Mouse (Mus musculus) kidney, embryonic 16.5 days (tissue): Measurements from ENCODE around the gene Ryr2. TPM values are rescaled to one million over a fixed set of nuclear protein-coding genes. Genes with fewer than 3 reads are reported as not detected.

Experiments used
- ATAC-seq: fragments of 200-750 bp; cut with Nextera tagmentation; 2 replicates; pipeline ENCODE4 v1.8.0; 2017; ENCODE audit warnings: moderate TSS enrichment; ENCODE audit not compliant: low FRiP score, low TSS enrichment
- H3K27ac ChIP-seq: fragments of 300-500 bp; sonication (generic); 2 replicates; pipeline ENCODE4 v1.5.1; 2014; ENCODE audit warnings: low read length
- H3K27me3 ChIP-seq: fragments of 300-500 bp; sonication (generic); 2 replicates; pipeline ENCODE4 v1.6.1; 2014; ENCODE audit warnings: low read length, control low read depth, mixed read lengths; ENCODE audit not compliant: insufficient read depth
- H3K36me3 ChIP-seq: fragments of 300-500 bp; sonication (generic); 2 replicates; pipeline ENCODE4 v1.6.1; 2014; ENCODE audit warnings: low read length, control low read depth, mixed read lengths; ENCODE audit not compliant: insufficient read depth
- H3K4me1 ChIP-seq: fragments of 300-500 bp; sonication (generic); 2 replicates; pipeline ENCODE4 v1.6.1; 2014; ENCODE audit warnings: low read length, control low read depth, mixed read lengths; ENCODE audit not compliant: insufficient read depth
- H3K4me2 ChIP-seq: fragments of 300-500 bp; sonication (generic); replicated peaks from 2 replicates; pipeline ENCODE4 v1.6.1; 2014; ENCODE audit warnings: low read depth, low read length
- H3K4me3 ChIP-seq: fragments of 300-500 bp; sonication (generic); 2 replicates; pipeline ENCODE4 v1.5.1; 2014; ENCODE audit warnings: mild to moderate bottlenecking, low read length
- H3K9ac ChIP-seq: fragments of 300-500 bp; sonication (generic); replicated peaks from 2 replicates; pipeline ENCODE4 v1.6.1; 2014; ENCODE audit warnings: low read length
- H3K9me3 ChIP-seq: fragments of 300-500 bp; sonication (generic); 2 replicates; pipeline ENCODE4 v1.6.1; 2016; ENCODE audit warnings: low read length, control low read depth
- WGBS: fragments of 180-500 bp; shearing (Covaris S2); extraction: QIAGEN DNeasy Blood & Tissue Kit; methylation state at CpG from one replicate; pipeline ENCODE4 v1.1.7; 2014; 5-methylcytosine and 5-hydroxymethylcytosine counted together
- polyA plus RNA-seq: library from polyadenylated mRNA; unstranded; fragments of >200 nt; fragmentation: Nextera tagmentation; extraction: Ambion mirVana; gene quantifications from 2 replicates; pipeline ENCODE4 v1.2.1, GENCODE M21; 2015

Gene Ryr2
- polyA plus RNA-seq, 1 experiment from 2014 or later: 0.19 TPM

DNA sequence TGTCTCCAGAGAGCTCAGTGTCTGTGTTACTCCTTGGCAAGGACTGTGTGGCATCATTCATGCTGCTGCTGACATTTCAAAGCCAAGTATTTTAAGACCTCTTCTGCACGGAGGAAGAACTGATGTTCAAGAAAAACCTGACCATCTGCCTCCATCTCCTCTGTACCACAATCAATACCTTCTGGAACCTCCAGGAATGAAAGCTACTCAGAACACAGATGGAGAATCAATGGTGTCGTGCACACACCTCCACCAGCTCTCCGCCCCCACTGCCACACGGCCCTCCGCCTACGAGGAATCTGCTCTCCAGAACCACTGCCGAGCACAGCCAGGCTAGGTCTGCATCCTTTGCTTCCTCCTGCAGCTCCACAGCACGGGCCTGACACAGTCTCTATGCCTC is 92.8 kb downstream of the Ryr2 start:
- H3K27me3 ChIP-seq: no peaks in the 10 kb centered on the region
- H3K4me1 ChIP-seq: no peaks in the 10 kb centered on the region
- no peak overlapping the region for H3K9ac ChIP-seq
- H3K36me3 ChIP-seq: no peaks in the 10 kb centered on the region
- ATAC-seq: no peak
- H3K4me2 ChIP-seq: no peak overlapping the region
- no peaks in the 10 kb centered on the region for H3K9me3 ChIP-seq
- no peak overlapping the region for H3K4me3 ChIP-seq
- WGBS: 63% methylated on average over 8 of the region's 8 CpGs
- no peak overlapping the region for H3K27ac ChIP-seq

- Histone ChIP-seq H3K27ac (no peak overlapping the region), H3K4me3 (no peak overlapping the region), H3K36me3 (no peaks in the 10 kb centered on the region), H3K4me1 (no peaks in the 10 kb centered on the region), H3K27me3 (no peaks in the 10 kb centered on the region), H3K4me2 (no peak overlapping the region), H3K9ac (no peak overlapping the region), H3K9me3 (no peaks in the 10 kb centered on the region)
- ATAC-seq: no peak
- WGBS: 83% methylated on average over 6 of the region's 6 CpGs
These were observed 97.6 kb downstream of the Ryr2 start for GRCm38 (mm10) chr13:12008995-12009689.

GRCm38 (mm10) chr13:12007579-12007978 is 99.2 kb downstream of the Ryr2 start:
- Histone ChIP-seq H3K9me3 (no peaks in the 10 kb centered on the region), H3K4me3 (no peak overlapping the region), H3K36me3 (no peaks in the 10 kb centered on the region), H3K9ac (no peak overlapping the region), H3K27ac (no peak overlapping the region), H3K4me2 (no peak overlapping the region), H3K4me1 (no peaks in the 10 kb centered on the region), H3K27me3 (no peaks in the 10 kb centered on the region)
- no peak for ATAC-seq
- 71% methylated on average over 2 of the region's 2 CpGs for WGBS

DNA sequence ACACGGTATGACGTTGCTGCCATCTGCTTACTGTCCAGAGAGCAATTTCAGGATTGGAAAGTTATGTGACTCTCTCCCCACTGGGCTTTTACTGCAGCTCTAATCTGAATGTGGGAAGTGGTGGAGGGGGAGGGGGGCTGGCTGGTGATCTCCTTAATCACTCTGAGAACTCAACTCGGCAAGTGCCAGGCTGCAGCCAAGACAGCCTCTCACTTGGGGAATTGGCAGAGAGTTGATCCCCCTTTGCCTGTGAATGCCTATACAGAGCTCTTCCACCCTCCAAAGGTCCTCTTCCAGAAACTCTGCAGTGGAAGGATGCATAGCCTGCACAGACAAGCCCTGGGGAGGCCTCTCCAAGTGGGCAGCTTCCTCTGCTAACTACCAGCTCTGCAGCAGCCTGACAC is 104.9 kb downstream of the Ryr2 start:
- no peak overlapping the region for H3K4me3 ChIP-seq
- no peaks in the 10 kb centered on the region for H3K27me3 ChIP-seq
- 40% methylated on average over 3 of the region's 3 CpGs for whole genome bisulfite sequencing
- H3K4me2 ChIP-seq: no peak overlapping the region
- H3K9me3 ChIP-seq: no peaks in the 10 kb centered on the region
- H3K9ac ChIP-seq: no peak overlapping the region
- no peak overlapping the region for H3K27ac ChIP-seq
- H3K36me3 ChIP-seq: no peaks in the 10 kb centered on the region
- no peaks in the 10 kb centered on the region for H3K4me1 ChIP-seq
- no peak for ATAC-seq

- no peaks in the 10 kb centered on the region for H3K27me3 ChIP-seq
- H3K4me1 ChIP-seq: no peaks in the 10 kb centered on the region
- WGBS: 78% methylated on average over 4 of the region's 4 CpGs
- no peak overlapping the region for H3K4me2 ChIP-seq
- H3K9me3 ChIP-seq: no peaks in the 10 kb centered on the region
- no peak overlapping the region for H3K4me3 ChIP-seq
- no peak overlapping the region for H3K9ac ChIP-seq
- H3K27ac ChIP-seq: no peak overlapping the region
- no peaks in the 10 kb centered on the region for H3K36me3 ChIP-seq
- ATAC-seq: no peak
These were observed 106.9 kb downstream of the Ryr2 start for GRCm38 (mm10) chr13:11999851-12000250.

GRCm38 (mm10) chr13:11997366-11997765 is 109.4 kb downstream of the Ryr2 start:
- no peak for ATAC-seq
- Histone ChIP-seq H3K4me1 (no peaks in the 10 kb centered on the region), H3K4me3 (no peak overlapping the region), H3K27me3 (no peaks in the 10 kb centered on the region), H3K4me2 (no peak overlapping the region), H3K36me3 (no peaks in the 10 kb centered on the region), H3K9ac (no peak overlapping the region), H3K9me3 (no peaks in the 10 kb centered on the region), H3K27ac (no peak overlapping the region)
- WGBS: 77% methylated on average over 2 of the region's 2 CpGs

DNA sequence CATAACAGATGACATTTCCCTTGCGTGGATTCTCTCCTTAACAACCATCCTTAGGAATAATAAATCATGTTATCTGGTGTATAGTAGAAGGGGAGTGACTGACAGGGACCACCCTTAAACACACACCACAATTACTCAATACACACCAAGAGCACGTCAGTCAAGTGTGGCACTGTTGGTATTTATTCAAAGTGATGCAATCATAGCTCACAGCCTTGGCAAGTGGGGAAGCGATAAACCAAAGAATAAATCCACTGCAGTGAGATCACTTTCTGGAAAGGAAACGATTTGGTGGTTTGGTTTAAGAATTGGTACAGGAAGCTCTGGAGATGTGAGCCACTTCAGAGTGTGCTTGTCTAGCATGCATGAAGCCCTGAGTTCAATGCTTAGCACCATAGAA is 119.2 kb downstream of the Ryr2 start:
- no peak for ATAC-seq
- Histone ChIP-seq H3K4me1 (no peaks in the 10 kb centered on the region), H3K4me3 (no peak overlapping the region), H3K9me3 (no peaks in the 10 kb centered on the region), H3K9ac (no peak overlapping the region), H3K4me2 (no peak overlapping the region), H3K27me3 (no peaks in the 10 kb centered on the region), H3K36me3 (no peaks in the 10 kb centered on the region), H3K27ac (no peak overlapping the region)
- WGBS: 69% methylated on average over 4 of the region's 4 CpGs

DNA sequence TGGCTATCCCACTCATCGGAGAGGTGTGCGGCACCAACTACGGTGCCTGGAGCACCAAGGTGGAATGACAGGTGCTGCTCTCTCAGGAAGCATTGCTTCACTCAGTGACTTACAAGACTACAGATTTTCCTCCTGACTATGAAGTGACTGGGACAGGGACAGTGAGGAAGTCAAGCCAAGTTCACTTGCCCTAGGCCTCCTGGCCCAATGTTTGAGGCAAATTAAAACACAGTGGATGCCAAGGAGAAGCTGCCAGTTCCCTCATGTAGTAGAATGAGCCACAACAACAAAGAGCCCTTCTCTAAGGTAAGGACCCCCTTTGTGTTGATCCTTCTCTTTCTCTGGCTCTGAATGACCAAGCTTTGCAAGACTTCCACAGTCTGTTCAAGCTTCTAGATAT is 121.7 kb downstream of the Ryr2 start:
- no peak overlapping the region for H3K9ac ChIP-seq
- no peak for ATAC-seq
- H3K27me3 ChIP-seq: no peaks in the 10 kb centered on the region
- no peak overlapping the region for H3K27ac ChIP-seq
- no peak overlapping the region for H3K4me3 ChIP-seq
- no peaks in the 10 kb centered on the region for H3K4me1 ChIP-seq
- WGBS: 92% methylated on average over 3 of the region's 3 CpGs
- H3K4me2 ChIP-seq: no peak overlapping the region
- H3K9me3 ChIP-seq: no peaks in the 10 kb centered on the region
- H3K36me3 ChIP-seq: no peaks in the 10 kb centered on the region

- no peak overlapping the region for H3K4me3 ChIP-seq
- H3K4me1 ChIP-seq: no peaks in the 10 kb centered on the region
- H3K9ac ChIP-seq: no peak overlapping the region
- H3K27me3 ChIP-seq: no peaks in the 10 kb centered on the region
- H3K36me3 ChIP-seq: no peaks in the 10 kb centered on the region
- H3K4me2 ChIP-seq: no peak overlapping the region
- no peak for ATAC-seq
- no peaks in the 10 kb centered on the region for H3K9me3 ChIP-seq
- H3K27ac ChIP-seq: no peak overlapping the region
These were observed 127.7 kb downstream of the Ryr2 start for GRCm38 (mm10) chr13:11978997-11979396.

- Histone ChIP-seq H3K4me2 (no peak overlapping the region), H3K36me3 (no peaks in the 10 kb centered on the region), H3K27ac (no peak overlapping the region), H3K4me3 (no peak overlapping the region), H3K9ac (no peak overlapping the region), H3K27me3 (no peaks in the 10 kb centered on the region), H3K9me3 (no peaks in the 10 kb centered on the region), H3K4me1 (no peaks in the 10 kb centered on the region)
- ATAC-seq: no peak
- WGBS: 66% methylated on average over 2 of the region's 2 CpGs
These were observed 128.4 kb downstream of the Ryr2 start for GRCm38 (mm10) chr13:11978359-11978758.
